Mouse (Mus musculus) mature B cell (primary cell): ENCODE results near the gene Stxbp1.

ENCODE experiments used
- in situ Hi-C: fragments of 300-500 bp; cut with MboI; formaldehyde crosslinking; loops from 2 replicates; pipeline ENCODE4 v1.14.3; 2019

The Stxbp1 gene

DNA sequence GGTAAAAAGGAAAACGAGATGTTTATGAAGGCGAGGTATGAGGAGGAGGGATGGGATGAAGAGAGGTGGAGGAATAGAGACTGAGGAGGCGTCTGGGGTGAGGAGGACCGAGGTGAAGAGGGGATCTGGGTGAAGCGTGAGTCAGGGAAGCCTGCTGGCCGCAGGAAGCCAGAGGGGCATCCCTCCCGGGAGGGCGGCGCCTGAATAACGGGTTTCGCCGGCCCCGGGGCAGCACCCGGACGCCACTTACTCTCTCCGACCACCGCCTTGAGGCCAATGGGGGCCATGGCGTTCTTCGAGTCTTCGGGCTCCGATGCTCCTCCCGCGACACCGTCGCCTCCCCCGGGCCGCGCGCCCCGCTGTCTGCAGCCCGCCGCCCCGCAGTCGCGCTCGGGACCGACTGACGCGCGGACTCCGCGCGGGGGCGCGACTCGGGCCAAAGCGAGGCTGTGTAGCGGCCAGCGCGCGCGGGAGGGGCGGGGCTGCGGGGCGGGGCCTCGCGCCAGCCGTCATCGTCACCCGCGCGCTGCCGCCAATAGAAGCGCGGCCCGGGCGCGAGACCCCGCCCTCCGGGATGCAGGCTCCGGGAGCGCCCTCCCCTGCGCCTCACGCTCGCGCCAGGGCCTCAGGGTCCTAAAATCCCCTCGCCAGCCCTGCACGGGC lies at the start of gene Stxbp1:
TSS of gene Stxbp1 (minus strand) at position 441 of the 663 bp plus-strand sequence.
- in situ Hi-C loops, result no loop called here

GRCm38 (mm10) chr2:32896507-32897147 lies 49.6 kb upstream of the Stxbp1 start:
- in situ Hi-C loops, result no loop called here

GRCm38 (mm10) chr2:32895606-32896106 lies 48.6 kb upstream of the Stxbp1 start:
- in situ Hi-C loops, result no loop called here

- in situ Hi-C loops, result no loop called here
These were observed 47.1 kb upstream of the Stxbp1 start for GRCm38 (mm10) chr2:32894097-32894496.

GRCm38 (mm10) chr2:32892490-32892889 lies 45.4 kb upstream of the Stxbp1 start:
- in situ Hi-C loops, result no loop called here

GRCm38 (mm10) chr2:32891278-32891677 lies 44.2 kb upstream of the Stxbp1 start:
- in situ Hi-C loops, result no loop called here

DNA sequence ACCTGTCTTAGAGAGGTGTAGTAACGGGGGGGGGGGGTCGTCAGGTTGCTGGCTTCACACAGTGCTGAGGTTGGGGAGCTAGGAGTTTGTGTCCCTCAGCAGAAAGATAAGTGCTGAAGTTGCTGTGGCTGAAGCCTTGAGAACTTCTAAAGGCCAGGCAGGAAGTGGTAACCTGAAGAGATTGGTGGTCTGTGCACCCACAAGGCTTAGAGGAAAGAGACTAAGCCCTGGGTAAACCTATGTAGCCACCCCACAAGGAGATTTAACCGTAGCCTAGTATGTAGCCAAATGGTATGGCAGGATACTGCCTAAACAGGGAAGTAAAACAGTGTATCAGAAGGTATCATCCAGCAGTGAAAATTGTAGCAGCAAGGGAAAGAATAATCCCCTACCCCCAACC lies 43.2 kb upstream of the Stxbp1 start:
- in situ Hi-C loops, result no loop called here

DNA sequence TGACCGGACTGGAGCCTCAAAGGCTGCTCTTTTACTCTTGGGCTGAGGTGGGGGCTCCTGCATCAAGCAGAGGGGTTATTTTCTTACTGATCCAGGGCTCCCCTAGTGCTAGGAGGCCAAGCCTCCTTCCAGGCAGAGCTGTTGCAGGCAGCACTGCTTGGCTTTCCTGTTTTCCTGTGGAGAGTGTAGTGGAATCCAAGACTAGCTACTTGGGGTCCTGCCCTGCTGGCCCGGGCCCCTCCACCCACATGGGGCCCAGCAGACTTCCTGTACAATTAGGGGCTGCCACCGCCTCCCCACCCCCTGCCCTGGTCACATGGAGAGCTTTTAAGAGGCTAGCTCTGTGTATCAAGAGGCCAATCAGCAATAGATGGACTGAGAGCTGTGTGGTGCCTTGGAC lies 41.5 kb upstream of the Stxbp1 start:
- in situ Hi-C loops, result no loop called here

DNA sequence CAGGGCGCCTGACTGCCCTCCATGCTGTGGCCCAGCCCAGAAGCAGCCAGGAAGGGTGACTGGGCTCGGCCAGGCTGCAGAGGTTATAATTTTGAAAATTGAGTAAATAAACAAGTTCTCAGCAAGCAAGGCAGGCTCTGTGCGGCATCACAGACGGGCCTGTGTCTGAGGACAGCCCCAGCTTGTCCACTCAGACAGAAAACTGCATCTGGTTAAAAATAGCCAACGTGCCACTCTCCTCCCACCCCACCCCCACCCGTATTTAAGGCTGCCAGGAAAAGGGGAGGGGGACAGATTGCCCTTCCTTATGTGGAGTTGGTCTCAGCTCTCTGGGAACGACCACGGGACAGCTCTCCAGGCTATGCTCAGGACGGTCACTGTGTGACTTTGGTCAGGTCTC lies 41.0 kb upstream of the Stxbp1 start:
- in situ Hi-C loops, result no loop called here

DNA sequence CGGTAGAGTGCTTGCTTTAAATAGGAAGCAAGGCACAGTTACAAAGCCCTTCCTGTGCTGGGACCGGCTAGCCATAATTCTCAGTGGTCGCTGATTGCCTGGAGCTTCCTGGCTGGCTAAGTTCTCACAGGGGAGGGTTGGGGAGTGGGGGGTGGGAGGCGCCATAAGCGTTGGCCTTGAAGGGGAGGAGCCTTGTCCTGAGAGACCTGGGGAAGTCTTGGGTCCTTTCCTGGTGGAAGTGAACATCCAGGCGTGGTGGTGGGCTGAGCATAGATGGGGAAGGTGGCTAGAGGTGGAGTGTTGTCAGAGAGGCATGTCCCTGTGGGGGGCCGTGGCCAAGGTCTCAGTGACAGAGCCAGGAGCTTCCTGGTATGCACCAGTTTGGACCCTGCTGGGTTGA lies 37.7 kb upstream of the Stxbp1 start:
- in situ Hi-C loops, result no loop called here

GRCm38 (mm10) chr2:32882283-32883043 lies 35.4 kb upstream of the Stxbp1 start:
- in situ Hi-C loops, result no loop called here

GRCm38 (mm10) chr2:32881723-32882122 lies 34.7 kb upstream of the Stxbp1 start:
- in situ Hi-C loops, result no loop called here

GRCm38 (mm10) chr2:32881054-32881453 lies 34.0 kb upstream of the Stxbp1 start:
- in situ Hi-C loops, result no loop called here

DNA sequence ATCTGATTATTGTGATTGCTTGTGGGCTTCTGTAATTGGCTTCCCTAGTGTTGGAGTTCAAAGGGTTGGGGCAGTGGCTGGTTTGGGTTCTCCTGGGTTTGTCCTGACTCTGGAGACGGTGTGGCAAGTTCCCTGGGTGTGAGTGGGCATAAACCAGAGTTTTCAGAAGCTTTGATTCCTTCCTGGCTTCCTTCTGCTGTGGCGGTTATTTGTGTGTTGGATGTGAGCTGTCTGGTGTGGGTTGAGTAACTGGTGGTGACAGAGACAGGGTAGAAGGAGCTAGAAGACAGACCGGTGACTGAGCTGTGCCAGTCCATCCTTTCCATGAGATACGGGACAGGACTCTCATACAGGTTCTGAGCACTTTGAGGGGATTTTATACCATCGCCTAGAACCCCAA lies 32.5 kb upstream of the Stxbp1 start:
- in situ Hi-C loops, result no loop called here

DNA sequence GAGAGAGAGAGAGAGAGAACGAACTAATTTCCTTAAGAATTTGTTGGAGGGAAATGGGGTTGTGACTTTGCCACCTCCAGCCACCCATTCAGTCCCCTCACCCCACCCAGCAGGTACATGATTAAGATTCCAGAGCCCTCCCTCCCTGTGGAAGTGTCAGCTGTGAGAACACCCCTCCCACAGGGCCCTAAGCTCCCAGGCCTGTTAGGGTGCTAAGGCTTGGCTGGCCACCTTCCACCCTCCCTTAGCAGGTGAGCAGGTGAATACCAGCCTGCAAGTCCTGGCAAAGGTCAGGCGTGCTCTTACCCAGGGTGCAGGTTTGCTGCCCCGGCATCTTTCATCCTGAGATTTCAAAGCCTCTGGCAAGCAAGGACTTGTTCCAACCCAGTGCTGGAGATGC lies 31.4 kb upstream of the Stxbp1 start:
- in situ Hi-C loops, result no loop called here

- in situ Hi-C loops, result no loop called here
These were observed 30.8 kb upstream of the Stxbp1 start for GRCm38 (mm10) chr2:32877761-32878393.

DNA sequence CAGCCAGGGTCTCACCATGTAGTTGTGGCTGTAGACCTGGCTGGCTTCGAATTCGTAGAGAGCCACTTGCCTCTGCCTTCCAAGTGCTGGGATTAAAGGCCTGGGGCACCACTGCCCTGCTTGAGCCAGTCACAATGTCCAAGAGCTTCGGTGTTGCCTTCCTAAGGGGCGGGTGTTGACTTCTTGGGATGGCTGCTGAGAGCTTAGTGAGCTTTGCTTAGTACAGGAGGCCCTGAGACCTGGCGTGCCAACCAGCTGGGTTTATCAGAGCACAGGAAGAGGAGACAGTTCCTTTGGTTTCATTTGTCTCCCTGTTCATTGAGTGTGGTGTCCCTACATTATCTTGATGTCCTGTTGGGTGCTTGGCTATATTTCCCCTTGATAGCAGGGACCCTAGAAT lies 30.3 kb upstream of the Stxbp1 start:
- in situ Hi-C loops, result no loop called here

DNA sequence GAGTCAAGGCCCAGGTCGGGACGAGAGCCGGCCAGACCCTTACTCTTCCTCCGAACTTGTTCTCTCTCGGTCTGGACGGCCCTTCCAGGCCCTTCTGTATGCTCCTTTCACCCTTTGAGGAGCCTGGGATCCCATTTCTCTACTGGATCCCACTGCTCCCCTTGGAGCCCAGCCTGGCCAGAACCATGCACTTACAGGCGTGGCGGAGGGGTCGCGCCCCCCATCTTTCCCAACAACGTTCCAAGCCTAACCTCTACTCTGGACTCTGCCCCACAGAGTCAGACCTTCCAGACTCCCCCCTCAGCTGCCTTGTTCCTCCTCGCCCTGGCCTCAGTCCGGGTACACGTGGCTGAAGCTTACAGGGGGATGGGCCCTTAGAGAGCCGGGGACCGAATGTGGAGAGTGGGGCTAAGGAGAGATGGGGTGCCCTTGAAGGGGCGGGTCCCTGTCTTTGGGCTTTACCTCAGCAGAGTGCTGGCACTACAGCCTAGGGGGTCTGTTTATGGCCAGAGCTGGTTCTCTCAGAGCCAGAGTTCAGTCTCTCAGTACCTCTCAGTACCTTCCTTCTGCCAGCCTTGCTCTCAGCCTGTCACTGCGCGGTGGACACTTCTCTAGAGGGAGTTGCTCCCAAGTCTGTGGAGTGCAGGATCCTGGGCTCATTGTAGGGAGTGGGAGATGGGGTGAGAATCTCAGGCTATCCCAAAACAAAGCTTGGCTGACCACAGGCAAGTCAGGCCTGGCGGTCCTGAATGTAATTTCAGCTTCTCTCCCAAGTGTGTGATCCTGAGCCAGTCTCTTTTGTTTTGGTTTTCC lies 29.7 kb upstream of the Stxbp1 start:
- in situ Hi-C loops, result no loop called here

- in situ Hi-C loops, result no loop called here
These were observed 28.8 kb upstream of the Stxbp1 start, which contains the start of gene Fam129b for GRCm38 (mm10) chr2:32875675-32876489. Fam129b (plus strand) TSS chr2:32876114.

- in situ Hi-C loops, result no loop called here
These were observed 28.1 kb upstream of the Stxbp1 start for GRCm38 (mm10) chr2:32874951-32875674.
